Mouse (Mus musculus): Measurements from ENCODE around the gene Psmb8. TPM values are rescaled to one million over a fixed set of nuclear protein-coding genes. Genes with fewer than 3 reads are reported as not detected.
A peak's percentile ranks its signal among the peaks of the same experiment; 100 is the strongest.

Psmb8 gene
- polyA plus RNA-seq, 1 experiment = 8.7 TPM

GRCm38 (mm10) chr17:34239601-34240041, 42.1 kb downstream of the Psmb8 start:
- TF ChIP-seq CTCF (IDR thresholded peaks at IDR 0.05; ENCODE audit: extremely low read depth, insufficient read depth, low read length) (no peak), POLR2A (IDR thresholded peaks at IDR 0.05; ENCODE audit: extremely low read depth, insufficient read depth, low read length) (no peak)
- no peaks in the 10 kb centered on the region for H3K4me1 ChIP-seq (ENCODE audit: control insufficient read depth, insufficient read depth, low read length)
- no peak overlapping the region for H3K4me3 ChIP-seq (ENCODE audit: insufficient read depth, low read length)
- H3K27ac ChIP-seq (ENCODE audit: insufficient read depth, low read length) = 0 out of 2 replicates have a peak overlapping the region, but pooled peaks have one; percentile 28

DNA sequence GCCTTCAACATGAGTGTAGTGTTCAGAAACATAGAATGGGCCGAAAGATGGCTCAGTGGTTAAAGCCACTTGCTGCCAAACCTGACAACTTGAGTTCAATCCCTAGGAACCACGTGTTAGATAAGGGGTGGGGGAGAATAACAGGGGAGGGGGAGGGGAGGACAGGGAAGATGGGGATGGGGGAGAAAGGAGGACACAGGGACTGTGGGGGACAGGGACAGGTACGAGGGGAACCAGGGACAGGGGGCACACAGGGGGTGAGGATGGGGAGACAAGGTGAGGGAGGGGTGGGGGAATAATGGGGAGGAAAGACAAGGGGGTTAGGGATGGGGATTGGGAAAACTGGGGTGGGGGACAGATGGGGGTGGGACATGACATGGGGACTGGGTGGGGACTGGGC, 42.8 kb downstream of the Psmb8 start:
- H3K4me1 ChIP-seq (ENCODE audit: control insufficient read depth, insufficient read depth, low read length) = no peaks in the 10 kb centered on the region
- TF ChIP-seq POLR2A (IDR thresholded peaks at IDR 0.05; ENCODE audit: extremely low read depth, insufficient read depth, low read length) (no peak), CTCF (IDR thresholded peaks at IDR 0.05; ENCODE audit: extremely low read depth, insufficient read depth, low read length) (no peak)
- no peak overlapping the region for H3K27ac ChIP-seq (ENCODE audit: insufficient read depth, low read length)
- H3K4me3 ChIP-seq (ENCODE audit: insufficient read depth, low read length) = no peak overlapping the region

DNA sequence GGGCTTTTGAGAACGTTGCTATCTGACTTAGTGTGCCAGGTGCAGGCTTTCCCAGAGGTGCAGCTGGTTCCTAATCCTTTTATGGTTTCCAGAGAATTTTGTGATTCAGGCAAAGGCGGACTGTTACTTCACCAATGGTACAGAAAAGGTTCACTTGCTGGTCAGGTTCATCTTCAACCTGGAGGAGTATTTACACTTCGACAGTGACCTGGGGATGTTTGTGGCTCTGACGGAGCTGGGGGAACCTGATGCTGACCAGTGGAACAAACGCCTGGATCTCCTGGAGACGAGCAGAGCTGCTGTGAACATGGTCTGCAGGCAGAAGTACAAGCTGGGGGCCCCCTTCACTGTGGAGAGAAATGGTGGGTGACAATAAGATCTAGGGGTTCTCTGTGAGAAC, 43.4 kb downstream of the Psmb8 start:
- H3K27ac ChIP-seq (ENCODE audit: insufficient read depth, low read length) = no peak overlapping the region
- TF ChIP-seq POLR2A (IDR thresholded peaks at IDR 0.05; ENCODE audit: extremely low read depth, insufficient read depth, low read length) (no peak), CTCF (IDR thresholded peaks at IDR 0.05; ENCODE audit: extremely low read depth, insufficient read depth, low read length) (no peak)

DNA sequence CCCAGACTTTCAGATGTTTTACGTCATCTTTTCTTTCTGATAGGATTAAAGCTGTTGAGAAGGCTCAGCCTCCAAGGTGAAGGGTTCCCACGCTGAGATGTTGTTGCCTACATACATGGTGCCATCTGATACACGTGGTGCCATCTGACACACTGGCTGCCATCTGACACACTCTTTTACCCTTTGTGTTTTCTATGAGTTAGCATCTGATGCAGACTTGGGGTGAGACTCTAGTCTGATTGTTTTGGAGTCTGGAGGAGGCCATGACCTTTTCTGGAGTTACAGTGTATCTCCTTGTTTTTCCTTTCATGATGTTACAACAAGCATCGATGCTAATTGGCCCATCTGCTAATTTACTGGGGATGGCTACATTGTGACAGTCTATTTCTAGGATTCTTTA, 47.1 kb downstream of the Psmb8 start:
- no peak overlapping the region for H3K4me3 ChIP-seq (ENCODE audit: insufficient read depth, low read length)
- H3K4me1 ChIP-seq (ENCODE audit: control insufficient read depth, insufficient read depth, low read length) = no peaks in the 10 kb centered on the region
- TF ChIP-seq POLR2A (IDR thresholded peaks at IDR 0.05; ENCODE audit: extremely low read depth, insufficient read depth, low read length) (no peak), CTCF (IDR thresholded peaks at IDR 0.05; ENCODE audit: extremely low read depth, insufficient read depth, low read length) (no peak)
- H3K27ac ChIP-seq (ENCODE audit: insufficient read depth, low read length) = no peak overlapping the region

More for the DNA sequence above, 43.4 kb downstream of the Psmb8 start:
- no peak overlapping the region for H3K4me3 ChIP-seq (ENCODE audit: insufficient read depth, low read length)
- no peaks in the 10 kb centered on the region for H3K4me1 ChIP-seq (ENCODE audit: control insufficient read depth, insufficient read depth, low read length)

DNA sequence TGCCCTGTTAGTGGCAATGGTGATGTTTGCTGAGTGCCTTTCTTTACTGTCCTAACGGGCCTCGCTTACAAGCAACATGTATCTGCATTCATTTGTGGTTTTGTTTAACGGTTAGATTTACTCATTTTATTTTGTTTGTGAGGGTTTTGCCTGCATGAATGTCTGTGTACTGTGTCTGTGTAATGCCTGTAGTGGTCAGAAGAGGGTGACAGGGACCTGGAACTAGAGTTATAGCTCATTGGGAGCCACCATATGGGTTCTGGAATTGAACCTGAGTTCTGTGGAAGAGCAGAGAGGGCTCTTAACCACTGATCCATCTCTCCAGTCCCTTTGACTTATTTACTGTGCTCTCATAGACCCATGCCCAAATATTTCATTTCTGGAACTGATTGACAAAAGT, 49.5 kb downstream of the Psmb8 start:
- Histone ChIP-seq H3K27ac (ENCODE audit: insufficient read depth, low read length) (no peak overlapping the region), H3K4me3 (ENCODE audit: insufficient read depth, low read length) (no peak overlapping the region), H3K4me1 (ENCODE audit: control insufficient read depth, insufficient read depth, low read length) (no peaks in the 10 kb centered on the region)
- TF ChIP-seq CTCF (IDR thresholded peaks at IDR 0.05; ENCODE audit: extremely low read depth, insufficient read depth, low read length) = 0 out of 2 replicates have a peak, but pooled peaks have one; percentile 19
- TF ChIP-seq POLR2A (IDR thresholded peaks at IDR 0.05; ENCODE audit: extremely low read depth, insufficient read depth, low read length) = no peak

DNA sequence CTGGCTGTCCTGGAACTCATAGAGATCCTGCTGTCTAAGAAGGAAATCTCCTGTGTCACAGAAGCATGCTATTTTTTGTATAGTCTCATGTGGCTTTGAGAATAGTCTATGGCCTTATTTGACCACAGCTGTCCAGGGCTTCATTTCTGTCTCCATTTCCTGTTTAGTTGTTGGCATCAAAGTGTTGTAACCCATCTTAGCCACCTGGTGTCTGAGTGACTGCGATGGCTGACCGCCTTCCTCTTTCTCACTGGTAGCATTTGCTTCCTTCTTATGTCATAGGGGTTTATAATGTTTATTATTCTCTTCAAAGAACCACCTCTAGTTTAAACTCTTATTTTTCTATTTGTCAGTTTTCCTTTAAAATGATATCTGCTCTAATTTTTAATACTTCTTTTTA, 51.2 kb downstream of the Psmb8 start:
- Histone ChIP-seq H3K4me1 (ENCODE audit: control insufficient read depth, insufficient read depth, low read length) (no peaks in the 10 kb centered on the region), H3K4me3 (ENCODE audit: insufficient read depth, low read length) (no peak overlapping the region), H3K27ac (ENCODE audit: insufficient read depth, low read length) (no peak overlapping the region)
- TF ChIP-seq POLR2A (IDR thresholded peaks at IDR 0.05; ENCODE audit: extremely low read depth, insufficient read depth, low read length) = no peak
- no peak for TF ChIP-seq CTCF (IDR thresholded peaks at IDR 0.05; ENCODE audit: extremely low read depth, insufficient read depth, low read length)

DNA sequence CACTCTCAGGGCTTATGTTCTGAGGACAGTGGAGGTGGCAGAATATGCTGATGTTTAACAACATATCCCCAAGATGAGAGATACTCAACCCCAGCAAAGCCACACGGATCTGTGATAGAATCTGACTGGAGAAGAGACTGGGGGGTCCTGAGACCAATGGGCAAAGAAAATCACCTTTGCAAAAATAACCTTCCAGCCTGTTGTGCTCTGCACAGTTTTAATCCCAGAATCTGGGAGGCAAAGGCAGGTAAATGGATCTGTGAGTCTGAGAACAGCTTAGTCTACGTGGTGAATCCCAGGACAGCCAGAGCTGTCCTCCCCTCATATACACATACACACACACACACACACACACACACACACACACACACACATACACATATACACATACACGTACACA, 51.8 kb downstream of the Psmb8 start:
- Histone ChIP-seq H3K27ac (ENCODE audit: insufficient read depth, low read length) (no peak overlapping the region), H3K4me1 (ENCODE audit: control insufficient read depth, insufficient read depth, low read length) (no peaks in the 10 kb centered on the region), H3K4me3 (ENCODE audit: insufficient read depth, low read length) (no peak overlapping the region)
- TF ChIP-seq POLR2A (IDR thresholded peaks at IDR 0.05; ENCODE audit: extremely low read depth, insufficient read depth, low read length) (no peak), CTCF (IDR thresholded peaks at IDR 0.05; ENCODE audit: extremely low read depth, insufficient read depth, low read length) (no peak)

GRCm38 (mm10) chr17:34249878-34250277, 52.4 kb downstream of the Psmb8 start:
- Histone ChIP-seq H3K4me3 (ENCODE audit: insufficient read depth, low read length) (no peak overlapping the region), H3K4me1 (ENCODE audit: control insufficient read depth, insufficient read depth, low read length) (no peaks in the 10 kb centered on the region), H3K27ac (ENCODE audit: insufficient read depth, low read length) (no peak overlapping the region)
- TF ChIP-seq POLR2A (IDR thresholded peaks at IDR 0.05; ENCODE audit: extremely low read depth, insufficient read depth, low read length) = no peak
- TF ChIP-seq CTCF (IDR thresholded peaks at IDR 0.05; ENCODE audit: extremely low read depth, insufficient read depth, low read length) = peak; percentile 70

Other genes with a start within 250 kb of the Psmb8 start
- gene B3galt4, start 246.2 kb upstream of the Psmb8 start, polyA plus RNA-seq (2012; rRNA removed) = 7.0 and 7.8 TPM in 2 replicates
- gene Vps52, start 241.9 kb upstream of the Psmb8 start, polyA plus RNA-seq (2012; rRNA removed) = 79.3 and 82.2 TPM in 2 replicates
- 410 and 435 TPM in 2 replicates for gene Rps18, start 241.7 kb upstream of the Psmb8 start, polyA plus RNA-seq (2012; rRNA removed)
- 72.2 and 79.0 TPM in 2 replicates for gene H2-K1, start 197.4 kb upstream of the Psmb8 start, polyA plus RNA-seq (2012; rRNA removed)
- 73.1 and 73.2 TPM in 2 replicates for gene Ring1, start 173.0 kb upstream of the Psmb8 start, polyA plus RNA-seq (2012; rRNA removed)
- gene H2-Ke6, start 169.7 kb upstream of the Psmb8 start, polyA plus RNA-seq (2012; rRNA removed) = 59.6 and 61.7 TPM in 2 replicates
- 92.7 and 103 TPM in 2 replicates for gene Slc39a7, start 166.0 kb upstream of the Psmb8 start, polyA plus RNA-seq (2012; rRNA removed)
- 78.5 and 81.5 TPM in 2 replicates for gene Rxrb, start 165.9 kb upstream of the Psmb8 start, polyA plus RNA-seq (2012; rRNA removed)
- 9.3 and 12.1 TPM in 2 replicates for gene Col11a2, start 158.3 kb upstream of the Psmb8 start, polyA plus RNA-seq (2012; rRNA removed)
- gene H2-Oa, start 105.4 kb upstream of the Psmb8 start, polyA plus RNA-seq (2012; rRNA removed) = 1.4 and 1.7 TPM in 2 replicates
- 27.3 and 29.4 TPM in 2 replicates for gene H2-DMa, start 78.2 kb upstream of the Psmb8 start, polyA plus RNA-seq (2012; rRNA removed)
- gene Brd2, start 75.1 kb upstream of the Psmb8 start, polyA plus RNA-seq (2012; rRNA removed) = 181 and 184 TPM in 2 replicates
- 0.79 and 0.84 TPM in 2 replicates for gene H2-DMb2, start 54.4 kb upstream of the Psmb8 start, polyA plus RNA-seq (2012; rRNA removed)
- gene H2-DMb1, start 44.6 kb upstream of the Psmb8 start, polyA plus RNA-seq (2012; rRNA removed) = 3.6 and 4.5 TPM in 2 replicates
- gene Tap1, start 10.2 kb upstream of the Psmb8 start, polyA plus RNA-seq (2012; rRNA removed) = 2.7 and 3.4 TPM in 2 replicates
- gene Psmb9, start 10.0 kb upstream of the Psmb8 start, polyA plus RNA-seq (2012; rRNA removed) = 3.0 and 3.8 TPM in 2 replicates
- gene Tap2, start 5.8 kb downstream of the Psmb8 start, polyA plus RNA-seq (2012; rRNA removed) = 7.9 and 8.3 TPM in 2 replicates
- gene H2-Ob, start 41.2 kb downstream of the Psmb8 start, polyA plus RNA-seq (2012; rRNA removed) = 1.0 and 1.5 TPM in 2 replicates
- gene H2-Ab1, start 60.0 kb downstream of the Psmb8 start, polyA plus RNA-seq (2012; rRNA removed) = 3.1 and 3.6 TPM in 2 replicates
- 2.8 and 2.9 TPM in 2 replicates for gene H2-Aa, start 90.1 kb downstream of the Psmb8 start, polyA plus RNA-seq (2012; rRNA removed)
- gene H2-Eb1, start 108.1 kb downstream of the Psmb8 start, polyA plus RNA-seq (2012; rRNA removed) = 3.2 and 3.3 TPM in 2 replicates
- 0.04 TPM in 1 of 2 replicates, not detected in the other for gene H2-Eb2, start 127.9 kb downstream of the Psmb8 start, polyA plus RNA-seq (2012; rRNA removed)
- gene Btnl2, start 157.1 kb downstream of the Psmb8 start, polyA plus RNA-seq (2012; rRNA removed) = not detected in 2 replicates
- 0.04 TPM in 1 of 2 replicates, not detected in the other for gene Btnl1, start 179.4 kb downstream of the Psmb8 start, polyA plus RNA-seq (2012; rRNA removed)
- 7.4 and 8.7 TPM in 2 replicates for gene BC051142, start 201.1 kb downstream of the Psmb8 start, polyA plus RNA-seq (2012; rRNA removed)